Mouse (Mus musculus) lung, postnatal 10 days (tissue): ENCODE measurements around the gene Plscr3.
A peak's percentile ranks its signal among the peaks of the same experiment; 100 is the strongest.

ENCODE experiments used
- DNase-seq: peaks from one replicate; pipeline ENCODE4 v3.0.0; 2021

Plscr3 gene

DNA sequence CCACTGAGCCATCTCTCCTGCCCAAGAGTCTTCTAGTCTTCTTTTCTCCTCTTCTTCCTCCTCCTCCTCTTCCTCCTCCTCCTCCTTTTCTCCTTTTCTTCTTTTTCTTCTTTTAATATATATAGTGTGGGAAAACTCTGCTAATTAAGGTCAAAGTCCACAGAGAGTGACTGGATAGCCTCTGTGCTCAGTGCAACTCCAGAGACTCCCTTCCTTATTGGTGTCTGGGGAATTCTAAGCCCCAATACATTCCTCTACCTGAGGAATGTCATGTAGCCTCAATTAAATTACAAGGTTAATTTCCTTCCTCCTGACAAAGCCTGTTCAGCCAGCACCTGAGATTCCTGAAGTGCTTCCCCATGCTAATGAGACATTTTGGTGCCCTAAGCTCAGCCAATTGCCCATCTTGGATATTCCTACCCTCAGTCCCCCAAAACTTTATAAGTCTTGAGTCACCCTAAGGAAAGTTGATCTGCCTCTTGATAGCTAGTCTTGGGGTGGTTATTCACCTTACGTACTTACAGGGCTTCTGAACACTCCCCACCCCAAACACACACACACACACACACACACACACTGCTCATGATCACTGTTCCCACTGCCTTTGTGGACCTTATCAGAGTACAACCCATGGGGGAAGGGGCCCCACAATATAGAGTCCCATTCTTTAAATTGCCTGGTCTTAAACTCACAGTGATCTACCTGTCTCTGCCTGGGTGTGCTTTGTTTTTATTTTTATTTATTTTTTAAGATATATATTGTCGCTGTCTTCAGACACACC lies 24.3 kb downstream of the Plscr3 start:
- no peak for DNase-seq

DNA sequence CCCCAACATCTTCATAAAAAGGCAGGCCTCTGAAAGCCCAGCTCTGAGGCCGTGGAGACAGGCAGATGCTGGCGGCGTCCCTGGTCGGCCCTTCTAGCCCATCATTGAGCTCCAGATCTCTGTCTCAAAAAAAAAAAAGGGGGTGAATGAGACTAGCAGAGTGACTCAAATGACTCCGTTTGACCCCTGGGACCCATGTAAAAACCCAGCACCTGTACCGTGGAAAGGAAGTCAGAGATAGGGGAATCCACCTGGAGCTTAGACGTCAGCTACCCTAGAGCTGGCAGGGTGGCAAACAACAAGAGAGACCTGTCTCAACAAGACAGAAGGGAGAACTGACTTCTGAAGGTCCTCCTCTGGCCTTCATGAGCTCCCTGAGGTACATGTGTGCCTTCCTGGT lies 25.6 kb downstream of the Plscr3 start:
- DNase-seq: no peak

DNA sequence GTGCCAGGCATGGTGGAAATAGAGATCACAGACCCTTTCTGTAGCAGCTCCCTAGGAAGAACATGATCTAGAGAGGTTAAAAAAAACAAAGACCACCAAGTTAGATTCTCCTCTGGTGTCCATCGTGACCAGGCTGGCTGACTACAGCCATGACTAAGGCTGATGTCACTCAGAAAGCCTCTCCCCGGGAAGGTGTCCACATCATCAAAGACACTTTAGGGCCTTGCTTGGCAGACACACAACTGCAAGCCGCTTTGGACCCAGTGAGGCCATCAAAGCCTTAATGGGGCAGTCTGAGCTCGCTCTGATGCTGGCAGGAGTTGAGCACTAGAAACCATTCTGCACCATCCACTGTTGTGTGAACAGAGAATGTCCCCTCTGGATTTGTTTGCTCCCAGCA lies 26.3 kb downstream of the Plscr3 start:
- DNase-seq: no peak

DNA sequence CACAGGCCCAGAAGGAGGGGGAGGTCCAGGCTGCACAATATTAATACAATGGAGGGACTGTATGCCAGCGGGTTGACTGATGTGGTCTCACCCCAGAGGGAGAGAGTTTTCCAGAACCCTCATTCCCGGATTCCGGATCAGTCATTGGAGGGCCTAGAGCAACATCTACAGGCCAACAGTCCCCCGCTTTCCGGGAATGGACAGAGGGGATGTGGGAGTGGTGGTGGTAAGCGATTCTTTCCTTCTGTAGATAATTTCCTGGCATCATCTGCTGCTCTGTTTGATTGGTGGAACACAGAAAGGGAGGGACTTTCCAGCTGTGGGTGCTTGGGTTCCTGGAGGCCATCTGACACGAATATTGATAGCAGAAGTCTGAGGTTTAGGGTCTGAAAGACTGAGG lies 30.0 kb downstream of the Plscr3 start:
- DNase-seq: peak; percentile 91

DNA sequence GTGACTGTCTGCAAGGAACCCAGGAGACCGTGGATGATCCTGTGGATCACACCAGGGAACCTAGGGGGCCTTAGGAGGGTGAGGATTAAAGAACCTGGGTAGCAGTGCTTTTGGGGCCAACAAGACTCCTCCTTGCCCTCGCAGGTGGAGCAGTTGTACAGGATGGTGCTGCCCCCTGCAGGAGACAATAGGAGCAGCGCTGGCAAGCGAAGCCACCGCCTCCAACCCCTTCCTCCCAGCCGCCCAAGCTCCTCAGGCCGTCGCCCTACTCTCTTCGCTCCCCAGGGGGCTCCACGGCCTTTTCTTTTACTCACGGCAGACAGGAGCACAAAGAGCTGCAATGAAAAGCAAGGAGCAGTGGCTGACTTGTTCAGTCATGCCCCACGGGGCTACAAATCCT lies 30.7 kb downstream of the Plscr3 start:
- DNase-seq: peak; percentile 97

DNA sequence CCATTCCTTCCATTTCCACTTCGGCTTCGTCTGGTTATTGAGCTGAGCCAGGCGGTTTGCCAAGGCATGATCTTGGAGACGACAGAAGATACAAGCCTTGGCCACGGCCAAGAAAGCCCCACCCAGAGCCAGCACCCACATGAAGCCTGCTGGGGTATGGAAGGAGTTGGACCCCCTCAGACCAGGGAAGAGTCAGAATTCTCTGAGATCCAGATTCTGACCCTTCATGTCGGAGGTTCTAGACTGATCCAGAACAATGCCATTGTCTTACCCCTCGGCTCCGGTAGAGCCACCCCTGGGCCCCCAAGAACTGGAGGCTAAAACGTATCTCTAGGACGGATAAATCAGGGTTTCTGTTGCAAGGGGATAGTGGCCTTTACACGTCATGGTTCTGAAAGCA lies 31.7 kb downstream of the Plscr3 start, which contains the start of gene Tmem95:
TSS of gene Tmem95 (minus strand) at position 141 of the 400 bp plus-strand sequence.
- DNase-seq: no peak

DNA sequence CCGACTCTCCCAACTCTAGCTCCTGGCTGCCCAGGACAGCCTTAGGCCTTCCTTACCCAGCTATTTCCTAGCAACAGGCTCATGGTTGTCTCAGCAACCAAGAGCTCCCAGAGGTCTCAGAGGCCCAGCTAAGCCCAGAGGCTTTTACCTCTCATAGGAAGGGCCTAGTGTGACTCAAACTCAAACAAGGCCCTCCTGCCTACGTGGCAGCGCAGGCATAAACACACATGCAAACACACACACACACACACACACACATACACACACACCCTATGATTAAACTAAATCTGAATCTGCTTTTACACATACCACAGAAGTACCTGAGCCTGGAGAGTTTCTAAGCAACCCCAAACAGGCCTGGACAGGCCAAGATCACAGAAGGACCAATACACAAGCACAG lies 32.2 kb downstream of the Plscr3 start:
- no peak for DNase-seq

DNA sequence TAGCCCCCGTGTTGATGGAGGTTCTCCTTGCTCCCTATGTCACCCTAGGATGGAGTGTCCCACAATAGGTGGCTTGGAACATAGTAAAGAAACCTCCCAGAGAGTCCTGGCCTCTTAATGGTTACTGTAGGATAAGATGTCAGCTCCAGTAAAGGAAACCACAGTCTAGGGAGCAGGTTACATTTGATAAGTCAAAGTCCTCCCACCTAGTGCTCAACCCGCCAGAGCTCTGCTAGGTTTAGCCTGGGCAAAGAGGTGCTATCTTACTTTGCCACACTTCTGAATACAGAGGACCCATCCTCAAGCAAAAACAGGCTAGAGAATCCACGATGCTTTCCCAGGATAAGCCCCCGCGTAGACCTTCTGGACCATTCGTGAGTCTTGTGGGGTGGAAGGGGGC lies 32.8 kb downstream of the Plscr3 start:
- no peak for DNase-seq

DNA sequence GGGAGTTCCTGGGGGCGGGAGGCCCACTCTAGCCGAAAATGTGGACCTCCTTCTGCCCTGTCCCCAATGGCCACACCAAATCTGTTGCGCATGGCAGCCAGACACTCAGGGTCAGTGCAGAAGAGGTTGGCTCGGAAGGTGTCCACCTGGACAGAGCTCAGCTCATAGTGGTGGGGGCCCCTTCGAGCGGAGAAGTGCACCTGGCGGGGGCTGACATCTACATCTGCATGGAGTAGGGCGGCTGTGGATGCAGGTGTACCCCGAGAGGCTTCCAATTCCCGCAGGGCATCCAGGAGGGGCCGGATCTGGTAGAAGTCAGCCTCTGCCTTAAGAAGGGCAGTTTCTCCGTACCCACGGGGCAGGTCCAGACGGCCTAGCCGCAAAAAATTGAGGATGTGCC lies 33.5 kb downstream of the Plscr3 start:
- no peak for DNase-seq

DNA sequence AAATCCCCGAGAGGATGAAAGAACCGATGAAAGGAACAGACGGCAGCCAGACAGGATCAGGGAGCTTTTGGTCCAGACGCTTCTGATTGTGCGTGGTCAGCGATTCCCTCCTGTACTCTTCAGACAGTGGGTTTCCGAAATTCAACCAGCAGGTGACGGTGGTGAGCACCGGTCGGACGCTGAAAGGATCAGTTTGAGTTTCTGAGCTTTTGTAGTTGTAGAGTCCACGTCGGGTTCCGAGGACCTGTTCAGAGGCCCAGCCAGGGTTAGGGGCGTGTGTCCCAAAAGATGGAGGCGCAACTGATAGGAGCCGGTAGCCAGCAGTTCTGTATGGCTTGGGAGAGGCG lies 34.3 kb downstream of the Plscr3 start:
- DNase-seq: peak; percentile 91

DNA sequence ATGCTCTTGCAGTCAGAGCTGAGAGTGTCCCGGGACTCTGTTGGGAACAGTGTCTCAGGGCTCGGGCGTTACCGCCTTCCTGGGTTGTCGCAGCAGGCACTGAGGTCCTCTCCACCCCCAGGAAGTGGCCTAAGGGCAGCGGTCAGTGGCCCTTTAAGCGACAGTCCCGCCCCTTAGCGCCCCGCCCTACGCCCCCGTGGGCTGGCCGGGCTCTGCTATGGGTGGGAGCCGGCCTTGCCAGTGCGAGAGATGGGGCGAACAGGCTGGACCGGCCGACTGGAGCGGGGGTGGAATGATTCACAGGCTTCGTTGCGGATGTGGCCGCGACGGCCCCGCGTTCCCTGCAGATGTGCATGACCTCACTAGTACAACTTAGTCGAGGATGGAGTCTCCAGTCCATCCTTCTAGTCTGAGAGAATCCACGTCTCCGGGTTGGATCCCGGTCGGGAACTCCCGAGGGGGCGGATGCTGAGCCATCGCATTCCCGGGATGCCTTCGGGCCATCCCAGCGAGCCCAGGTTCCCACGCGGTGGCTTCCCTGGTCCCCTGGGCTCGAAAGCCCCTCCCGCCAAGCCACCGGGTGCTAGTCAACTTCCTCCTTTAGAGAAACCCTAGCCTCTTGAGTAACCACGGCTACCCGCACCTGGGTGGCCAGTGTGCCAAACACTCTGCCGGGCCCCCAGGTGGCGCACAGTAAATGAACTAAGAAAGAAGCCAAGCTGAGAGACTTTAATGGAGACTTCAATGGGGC lies 34.9 kb downstream of the Plscr3 start, which contains the start of gene Kctd11:
TSS of gene Kctd11 (minus strand) at position 554 of the 751 bp plus-strand sequence.
- peak; percentile 97 for DNase-seq

DNA sequence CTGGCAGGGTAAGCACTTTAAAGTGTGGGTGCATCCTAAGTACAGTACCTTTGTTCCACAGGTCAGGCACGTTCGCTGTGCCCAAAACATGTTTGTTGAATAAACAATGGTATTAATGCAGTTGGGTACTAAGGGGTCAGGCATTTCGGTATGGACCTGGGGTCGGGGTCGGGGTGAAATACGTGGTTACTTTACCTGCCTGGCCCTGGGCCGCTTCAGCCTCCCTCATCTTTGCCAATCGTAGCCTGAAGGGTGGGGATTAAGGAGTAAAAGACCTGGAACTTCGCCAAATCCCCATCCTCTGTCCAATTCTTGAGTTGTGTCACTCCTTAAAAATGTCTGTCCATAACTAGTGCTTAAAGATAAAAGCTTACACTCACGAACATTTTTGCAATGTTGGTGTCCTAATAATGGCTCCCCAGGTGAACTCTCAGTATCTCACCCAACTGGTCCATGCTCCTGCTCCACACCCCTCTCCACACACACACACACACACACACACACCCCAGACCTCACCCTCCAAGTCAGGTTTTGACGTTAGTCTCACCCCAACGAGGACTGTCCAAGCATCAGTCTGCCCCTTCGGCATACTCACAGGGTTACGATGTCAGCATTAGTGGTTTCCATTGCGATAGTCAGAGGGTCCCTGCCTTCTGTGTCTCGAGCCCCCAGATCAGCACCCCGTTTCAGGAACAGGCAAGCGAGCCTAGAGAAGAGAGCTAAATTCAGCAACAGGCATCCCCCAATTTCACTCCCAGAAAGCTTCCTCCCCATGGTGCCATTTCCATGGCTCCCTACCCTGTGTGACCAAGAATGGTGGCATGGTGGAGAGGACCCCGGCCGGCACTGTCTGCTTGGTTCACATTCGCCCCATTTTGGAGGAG lies 35.9 kb downstream of the Plscr3 start:
- peak; percentile 30 for DNase-seq

DNA sequence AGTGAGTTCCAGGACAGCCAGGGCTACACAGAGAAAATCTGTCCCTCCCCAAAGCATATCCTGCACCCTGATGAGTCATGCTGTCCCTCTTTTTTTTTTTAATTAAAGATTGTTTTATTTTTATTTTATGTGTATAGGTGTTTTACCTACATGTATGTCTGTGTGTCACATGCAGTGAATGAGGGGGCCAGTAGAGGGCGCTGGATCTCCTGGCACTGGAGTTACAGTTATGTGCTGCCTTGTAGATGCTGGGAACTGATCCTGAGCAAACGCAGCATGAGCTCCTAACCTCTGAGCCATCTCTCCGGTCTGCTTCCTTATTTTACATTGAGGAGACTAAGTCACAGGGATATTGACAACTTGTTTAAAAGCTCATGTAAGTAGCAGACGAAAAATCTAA lies 36.9 kb downstream of the Plscr3 start:
- peak; percentile 51 for DNase-seq

DNA sequence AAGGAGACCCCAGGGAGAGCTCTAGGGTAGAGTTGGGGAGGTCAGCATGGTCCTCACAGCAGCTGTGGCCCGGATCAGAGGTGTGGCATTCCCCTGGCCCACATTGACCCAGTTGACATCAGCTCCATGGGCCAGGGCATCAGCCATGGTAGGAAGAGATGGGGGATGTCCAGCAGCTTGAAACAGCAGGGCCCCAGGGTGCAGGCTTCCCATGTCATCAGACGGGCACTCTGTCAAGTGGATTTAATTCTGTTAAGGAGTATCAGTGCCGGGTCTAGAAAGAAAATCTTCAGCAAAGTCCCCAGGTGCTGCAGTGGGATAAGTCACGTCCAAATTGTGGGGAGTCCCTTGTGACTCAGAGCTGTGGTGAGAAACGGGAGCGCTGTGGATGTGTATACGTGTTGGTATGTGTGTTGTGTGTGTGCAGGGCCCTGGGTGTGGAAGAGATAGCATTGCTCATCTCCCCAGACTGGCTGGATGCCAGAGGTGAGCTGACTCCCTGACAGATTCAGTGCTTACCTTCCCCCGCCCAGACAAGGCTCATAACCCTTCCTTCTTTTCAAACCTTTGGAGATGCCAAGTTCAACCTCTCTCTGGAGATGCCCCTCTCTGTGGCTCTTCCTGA lies 37.5 kb downstream of the Plscr3 start:
- no peak for DNase-seq

DNA sequence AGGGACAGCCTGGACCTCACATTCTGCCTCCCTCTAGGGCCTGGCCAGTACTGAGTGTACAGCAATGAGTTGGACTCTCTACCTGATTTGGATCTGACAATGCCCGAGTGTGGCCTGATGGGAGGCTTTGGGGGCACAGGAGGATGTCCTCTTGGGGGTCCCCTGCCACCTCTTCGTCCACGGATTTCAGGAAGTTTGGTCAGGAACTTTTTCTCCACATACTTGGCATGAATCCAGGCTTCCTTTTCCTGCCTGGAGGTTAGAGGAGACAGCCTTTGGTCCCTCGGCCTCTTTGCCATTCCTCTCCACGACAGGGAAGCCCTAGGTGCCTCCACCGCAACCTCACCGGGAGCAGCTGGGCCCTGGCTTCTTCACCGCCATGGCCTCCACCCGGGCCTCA lies 38.1 kb downstream of the Plscr3 start:
- peak; percentile 35 for DNase-seq

DNA sequence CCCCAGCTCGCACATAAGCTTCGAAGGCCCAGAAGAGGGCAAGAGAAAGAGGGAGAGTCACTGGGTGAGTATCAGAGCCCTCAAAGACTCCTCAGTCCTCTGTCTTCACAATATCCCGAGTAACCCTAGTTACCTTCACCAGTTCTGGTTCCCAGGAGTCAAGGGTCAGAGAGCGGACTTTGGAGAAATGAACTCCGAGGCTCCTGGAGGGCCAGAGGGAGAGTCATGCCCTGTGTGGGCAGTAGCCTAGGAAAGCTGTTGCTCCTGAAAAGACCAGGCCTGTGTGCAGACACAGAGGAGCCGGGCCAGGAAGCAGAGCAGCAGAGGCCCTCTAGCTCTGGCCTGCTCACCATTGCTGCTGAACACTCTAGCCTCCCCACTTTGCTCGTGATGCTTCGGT lies 38.5 kb downstream of the Plscr3 start:
- no peak for DNase-seq

DNA sequence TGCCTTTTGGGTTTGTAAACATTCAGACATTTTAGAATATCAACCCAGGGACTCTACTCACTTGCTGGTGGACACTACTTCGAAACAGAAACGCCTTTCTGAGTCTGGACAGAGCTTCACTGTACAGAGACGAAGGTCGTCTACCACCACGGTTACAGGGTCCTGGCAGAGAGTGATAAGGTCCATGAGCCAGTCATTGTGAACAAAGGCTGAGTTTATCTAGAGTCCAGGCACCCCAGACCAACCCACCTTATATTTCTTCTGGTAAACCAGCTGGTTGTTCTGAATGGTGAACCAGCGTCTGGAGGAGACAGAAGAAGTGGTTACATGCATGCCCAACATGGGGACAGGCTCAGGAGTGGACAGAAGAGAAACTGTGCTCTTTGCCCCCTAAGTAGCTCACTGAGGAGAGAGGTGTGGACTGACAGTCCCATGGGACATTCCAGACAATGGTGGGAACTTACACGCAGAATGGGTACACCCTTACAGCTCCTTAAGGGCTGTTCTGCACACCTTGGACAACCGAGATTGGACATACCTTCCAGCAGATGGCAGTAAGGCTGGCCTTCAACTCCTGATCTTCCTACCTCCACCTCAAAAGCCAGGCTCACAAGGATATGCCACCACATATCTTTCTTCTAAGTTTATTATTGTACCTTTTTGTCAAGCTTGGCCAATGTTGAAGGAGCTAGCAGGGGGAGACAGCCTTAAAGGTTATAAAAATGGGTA lies 40.9 kb downstream of the Plscr3 start:
- no peak for DNase-seq

DNA sequence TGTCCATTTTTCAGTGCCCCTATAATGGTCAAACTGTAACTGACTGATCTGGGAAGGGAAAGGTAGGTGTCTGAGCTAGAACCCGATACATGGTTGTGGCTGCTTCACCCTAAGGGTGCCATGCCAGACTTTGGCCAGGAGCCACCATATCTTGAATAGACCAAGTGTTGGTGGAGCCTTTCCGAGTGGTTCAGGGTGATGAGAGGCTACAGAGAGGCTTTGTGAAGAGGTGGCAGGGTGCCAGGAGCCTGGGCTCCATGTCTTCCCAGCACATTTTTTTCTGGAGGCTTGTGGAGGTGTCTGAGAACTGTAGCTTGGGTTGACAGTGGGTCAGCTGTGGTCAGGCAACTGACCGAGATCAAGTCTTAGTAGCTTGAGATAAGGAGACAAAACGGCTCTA lies 45.3 kb downstream of the Plscr3 start:
- no peak for DNase-seq

DNA sequence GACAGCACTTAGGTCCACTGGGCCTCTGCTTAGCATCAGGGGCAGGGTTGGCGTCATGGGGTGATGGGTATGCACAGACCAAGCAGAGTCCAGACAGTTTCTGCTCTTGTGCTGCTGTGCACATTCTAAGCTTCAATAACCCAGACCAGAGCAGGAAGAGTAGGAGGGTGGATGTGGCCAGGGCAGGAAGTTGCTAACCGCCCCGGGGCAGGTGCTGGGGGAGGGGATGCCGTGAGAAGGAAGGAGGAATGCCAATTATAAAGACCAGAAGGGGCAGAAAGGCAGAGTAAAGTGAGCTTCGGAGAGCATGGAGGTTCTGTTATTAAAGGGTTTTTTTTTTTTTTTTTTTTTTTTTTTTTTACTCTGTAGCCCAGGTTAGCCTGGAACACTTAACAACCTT lies 48.5 kb downstream of the Plscr3 start:
- DNase-seq: no peak

DNA sequence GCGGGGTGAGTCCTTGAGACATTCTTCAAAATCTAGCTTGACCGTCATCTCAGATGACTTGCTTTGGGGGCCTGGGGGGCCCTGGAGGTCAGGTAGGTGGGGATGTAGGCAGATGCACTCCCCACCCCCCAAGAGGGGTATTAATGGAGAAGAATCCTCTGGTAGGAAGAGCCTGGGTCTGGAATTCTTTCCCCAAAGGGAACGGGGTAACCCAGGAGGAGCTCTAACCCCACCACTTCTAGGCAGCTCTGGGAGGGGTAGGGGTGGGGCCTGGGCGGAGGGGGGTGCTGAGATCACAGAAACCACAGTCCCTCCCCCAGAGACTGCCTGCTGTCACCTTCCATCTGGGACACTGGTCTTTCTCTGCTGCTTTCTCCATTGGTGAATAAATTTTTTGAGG lies 49.1 kb downstream of the Plscr3 start, which contains the start of gene Acap1:
TSS of gene Acap1 (minus strand) at position 249 of the 400 bp plus-strand sequence.
- no peak for DNase-seq

DNA sequence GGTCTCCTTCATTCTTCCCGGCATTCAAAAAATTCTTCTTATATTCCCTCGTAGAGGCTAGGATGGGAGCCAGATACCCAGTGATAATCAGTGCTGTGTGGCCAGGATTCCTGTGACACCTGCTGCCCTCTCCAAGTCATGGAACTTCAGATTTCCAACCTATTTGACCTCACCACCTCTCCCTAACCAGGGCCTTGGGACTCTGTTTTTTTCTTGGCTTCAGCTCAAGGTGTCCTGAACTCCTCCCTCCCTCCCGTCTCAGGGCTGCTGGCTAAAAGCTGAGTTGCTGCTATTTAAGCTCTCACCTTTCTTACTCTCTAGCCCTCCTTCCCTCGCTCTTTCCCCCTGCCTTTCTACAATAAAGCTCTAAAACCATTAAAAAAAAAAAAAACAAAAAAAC lies 53.7 kb downstream of the Plscr3 start:
- no peak for DNase-seq
